ENCODE assay signal across 9 mouse cellular contexts in the genomic region with DNA sequence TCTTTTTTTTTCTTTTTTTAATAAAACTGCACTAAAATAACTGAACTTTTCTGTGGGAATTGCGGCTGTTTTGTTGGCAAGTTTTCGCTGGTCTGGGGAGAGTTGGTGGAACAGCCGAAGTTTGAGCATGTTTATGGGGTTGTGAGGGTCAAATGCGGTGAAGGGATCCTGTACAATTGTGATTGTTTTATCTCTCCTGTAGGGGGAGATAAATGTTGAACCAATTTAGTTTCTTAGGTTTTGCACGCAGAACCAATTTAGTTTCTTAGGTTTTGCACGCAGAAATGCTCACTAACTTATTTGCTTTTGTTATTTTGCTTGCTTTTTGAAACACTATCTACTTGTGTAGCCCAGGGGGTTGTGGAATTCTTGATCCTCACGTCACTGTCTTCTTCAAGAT. TPM values are rescaled to one million over a fixed set of nuclear protein-coding genes. Genes with fewer than 3 reads are reported as not detected.
DNase-seq lines count a peak whose midpoint lies in the region; ATAC-seq and TF ChIP-seq lines count a peak whose summit lies in the region.
"Had no signal": no experiment of that assay in that cellular context is flagged by ENCODE, and none has a peak within 500 bp of the region (broad histone marks: within the 10 kb centered on the region; RNA-seq: fewer than 3 reads in every experiment).

No protein-coding gene starts in this region.

- H3K27me3 ChIP-seq in liver, adult 2 months (ENCODE audit: control insufficient read depth, insufficient read depth, low read length), result no peaks in the 10 kb centered on the region
- no peaks in the 10 kb centered on the region for H3K27me3 ChIP-seq in forebrain, postnatal 0 days (ENCODE audit: insufficient read depth, low read length)
- peaks cover 43% of the 10 kb centered on the region for H3K27me3 ChIP-seq in limb, embryonic 12.5 days

- H3K4me1 ChIP-seq in liver, adult 2 months (ENCODE audit: control insufficient read depth, insufficient read depth, low read length), result peaks cover 20% of the 10 kb centered on the region
- H3K4me1 ChIP-seq in forebrain, postnatal 0 days (ENCODE audit: insufficient read depth), result no peaks in the 10 kb centered on the region
- H3K4me1 ChIP-seq in limb, embryonic 12.5 days (replicated peaks), result peaks cover 6% of the 10 kb centered on the region; the same call in 1 of the 2 replicates

- WGBS in liver, adult 2 months, result 3% methylated on average over 7 of the region's 7 CpGs
- WGBS in forebrain, postnatal 0 days, result 11% methylated on average over 7 of the region's 7 CpGs
- 17% methylated on average over 7 of the region's 7 CpGs for WGBS in limb, embryonic 12.5 days

- peak overlapping the region; percentile 95 for H3K4me2 ChIP-seq in forebrain, postnatal 0 days (ENCODE audit: low read depth)
- peak overlapping the region; percentile 98 for H3K4me2 ChIP-seq in limb, embryonic 12.5 days

- no peaks in the 10 kb centered on the region for H3K9me3 ChIP-seq in forebrain, postnatal 0 days (ENCODE audit: low read length)
- 0 out of 2 replicates have a peak, but pooled peaks cover 4% of the 10 kb centered on the region for H3K9me3 ChIP-seq in limb, embryonic 12.5 days

- no peaks in the 10 kb centered on the region for H3K36me3 ChIP-seq in liver, adult 2 months (ENCODE audit: control insufficient read depth, insufficient read depth, low read length)
- no peaks in the 10 kb centered on the region for H3K36me3 ChIP-seq in forebrain, postnatal 0 days (ENCODE audit: insufficient read depth)
- no peaks in the 10 kb centered on the region for H3K36me3 ChIP-seq in limb, embryonic 12.5 days

- no peak for TF ChIP-seq CTCF in liver, adult 2 months (IDR thresholded peaks at IDR 0.05; ENCODE audit: low read depth, low read length)
- peak; percentile 54 for TF ChIP-seq CTCF in forebrain, postnatal 0 days (IDR thresholded peaks at IDR 0.05; ENCODE audit: low read depth)

- H3K4me3 ChIP-seq in liver, adult 2 months (ENCODE audit: insufficient read depth, low read depth, low read length), result peak overlapping the region; percentile 92
- peak overlapping the region; percentile 83 for H3K4me3 ChIP-seq in forebrain, postnatal 0 days (ENCODE audit: low read depth, low read length)
- H3K4me3 ChIP-seq in limb, embryonic 12.5 days (replicated peaks), result peak overlapping the region; percentile 75

- peak; percentile 70 for DNase-seq in liver, adult 2 months (ENCODE audit: extremely low read depth, low read depth, low spot score)
- DNase-seq in liver, result no peak
- peak; percentile 50 for DNase-seq in ZHBTc4 (ENCODE audit: low read depth, low spot score)
- DNase-seq in forebrain, postnatal 0 days, result peak; percentile 21
- DNase-seq in natural killer cell, adult 2 months (ENCODE audit: low spot score in 2 of 2), result peak; percentile 5 to 16
- DNase-seq in layer of hippocampus, adult 11-12 months (ENCODE audit: low spot score), result no peak
- no peak for DNase-seq in right cerebral cortex, postnatal 25 days

- no peak for ATAC-seq in forebrain, postnatal 0 days
- no peak for ATAC-seq in limb, embryonic 12.5 days (ENCODE audit: insufficient number of reproducible peaks, insufficient read depth, low FRiP score, low TSS enrichment, low read depth)

- no peak for TF ChIP-seq POLR2A in liver, adult 2 months (IDR thresholded peaks at IDR 0.05; ENCODE audit: extremely low read depth, insufficient read depth, low read length)

- peak overlapping the region; percentile 63; the same call in 1 of the 2 replicates for H3K9ac ChIP-seq in liver, adult 2 months (ENCODE audit: low read depth, low read length)
- H3K9ac ChIP-seq in forebrain, postnatal 0 days, result no peak overlapping the region
- H3K9ac ChIP-seq in limb, embryonic 12.5 days (replicated peaks), result no peak overlapping the region

- peak overlapping the region; percentile 85 for H3K27ac ChIP-seq in liver, adult 2 months (replicated peaks; ENCODE audit: insufficient read depth, low read depth, low read length)
- no peak overlapping the region for H3K27ac ChIP-seq in forebrain, postnatal 0 days (ENCODE audit: low read depth, low read length)
- H3K27ac ChIP-seq in limb, embryonic 12.5 days, result no peak overlapping the region

- H3K79me2 ChIP-seq in liver, adult 2 months (ENCODE audit: control insufficient read depth, insufficient read depth, low read length), result peaks cover 7% of the 10 kb centered on the region; the same call in 1 of the 2 replicates

RNA-seq across cellular contexts. Expression of gene Larp1b, which starts 1.7 kb away (rescaled TPM):
- total RNA-seq in liver, adult 2 months (2014; rRNA removed), result 72.3 and 81.2 TPM in 2 replicates
- polyA plus RNA-seq in liver, adult 2 months (2012; rRNA removed), result 20.3 and 24.3 TPM in 2 replicates
- total RNA-seq in forebrain, postnatal 0 days (2014; rRNA removed), result 11.0 and 11.5 TPM in 2 replicates
- polyA plus RNA-seq in forebrain, postnatal 0 days (2015; fragmentation: Nextera tagmentation; extraction: Ambion mirVana), result 2.0 and 2.9 TPM in 2 replicates
- 0.85 and 1.1 TPM in 2 replicates for polyA plus RNA-seq in limb, embryonic 12.5 days (2016; fragmentation: Nextera tagmentation; extraction: Ambion mirVana)

RNA-seq across cellular contexts. Expression of gene 1700034I23Rik, which starts 49.0 kb away (rescaled TPM):
- not detected in 2 replicates for total RNA-seq in liver, adult 2 months (2014; rRNA removed)
- not detected in 2 replicates for polyA plus RNA-seq in liver, adult 2 months (2012; rRNA removed)
- total RNA-seq in forebrain, postnatal 0 days (2014; rRNA removed), result 0.52 TPM in 1 of 2 replicates, not detected in the other
- polyA plus RNA-seq in forebrain, postnatal 0 days (2015; fragmentation: Nextera tagmentation; extraction: Ambion mirVana), result 0.10 and 0.17 TPM in 2 replicates
- 0.14 and 0.23 TPM in 2 replicates for polyA plus RNA-seq in limb, embryonic 12.5 days (2016; fragmentation: Nextera tagmentation; extraction: Ambion mirVana)
- total RNA-seq: heart, postnatal 36 days had no signal

Comparison
In these comparisons a context has a peak if more than half of its experiments do, and no peak if none do; other contexts are left out.
1. DNase-seq: peak in liver, adult 2 months (single experiment), ZHBTc4 (single experiment), forebrain, postnatal 0 days (single experiment) and natural killer cell, adult 2 months (2 of 2); none in liver (single experiment), layer of hippocampus, adult 11-12 months (single experiment) and right cerebral cortex, postnatal 25 days (single experiment).
2. Peak in every context shown above with its lines, with median percentiles within 50 percentile points of each other: H3K4me3 ChIP-seq.